Mouse (Mus musculus) heart, embryonic 11.5 days (tissue): ENCODE measurements at regions not wholly inside any gene's neighbourhood (a gene's known extent, or its start where the extent isn't known, plus 50 kb on each side); places are given as distances from the start of the nearest gene placed in this dataset.

ENCODE experiments used
- ATAC-seq: fragments of 200-750 bp; cut with Nextera tagmentation; replicated peaks from 2 replicates; pipeline ENCODE4 v1.8.0; 2017; ENCODE audit warnings: moderate library complexity; ENCODE audit not compliant: insufficient number of reproducible peaks, low FRiP score, low TSS enrichment
- H3K27ac ChIP-seq: fragments of 300-500 bp; sonication (generic); 2 replicates; pipeline ENCODE4 v1.5.1; 2014; ENCODE audit warnings: mild to moderate bottlenecking, low read depth, low read length
- H3K27me3 ChIP-seq: fragments of 300-500 bp; sonication (generic); 2 replicates; pipeline ENCODE4 v1.6.1; 2014; ENCODE audit warnings: mild to moderate bottlenecking, low read length, mixed read lengths; ENCODE audit not compliant: control insufficient read depth, insufficient read depth
- H3K36me3 ChIP-seq: fragments of 300-500 bp; sonication (generic); 2 replicates; pipeline ENCODE4 v1.6.1; 2014; ENCODE audit warnings: mild to moderate bottlenecking, low read length, moderate library complexity, mixed read lengths; ENCODE audit not compliant: control insufficient read depth, insufficient read depth
- H3K4me1 ChIP-seq: fragments of 300-500 bp; sonication (generic); 2 replicates; pipeline ENCODE4 v1.6.1; 2014; ENCODE audit warnings: low read length; ENCODE audit not compliant: control insufficient read depth, insufficient read depth
- H3K4me2 ChIP-seq: fragments of 300-500 bp; sonication (generic); 2 replicates; pipeline ENCODE4 v1.6.1; 2014; ENCODE audit warnings: mild to moderate bottlenecking, moderate library complexity
- H3K4me3 ChIP-seq: fragments of 300-500 bp; sonication (generic); 2 replicates; pipeline ENCODE4 v1.5.1; 2014; ENCODE audit warnings: low read depth, low read length
- H3K9ac ChIP-seq: fragments of 300-500 bp; sonication (generic); 2 replicates; pipeline ENCODE4 v1.6.1; 2014; ENCODE audit warnings: mild to moderate bottlenecking, low read depth, low read length, moderate library complexity
- H3K9me3 ChIP-seq: fragments of 300-500 bp; sonication (generic); replicated peaks from 2 replicates; pipeline ENCODE4 v1.6.1; 2016; ENCODE audit warnings: low read length; ENCODE audit not compliant: control insufficient read depth
- WGBS: fragments of 180-500 bp; shearing (Covaris S2); extraction: QIAGEN DNeasy Blood & Tissue Kit; methylation state at CpG from one replicate; pipeline ENCODE4 v1.1.7; 2014; ENCODE audit not compliant: insufficient replicate concordance; 5-methylcytosine and 5-hydroxymethylcytosine counted together

DNA sequence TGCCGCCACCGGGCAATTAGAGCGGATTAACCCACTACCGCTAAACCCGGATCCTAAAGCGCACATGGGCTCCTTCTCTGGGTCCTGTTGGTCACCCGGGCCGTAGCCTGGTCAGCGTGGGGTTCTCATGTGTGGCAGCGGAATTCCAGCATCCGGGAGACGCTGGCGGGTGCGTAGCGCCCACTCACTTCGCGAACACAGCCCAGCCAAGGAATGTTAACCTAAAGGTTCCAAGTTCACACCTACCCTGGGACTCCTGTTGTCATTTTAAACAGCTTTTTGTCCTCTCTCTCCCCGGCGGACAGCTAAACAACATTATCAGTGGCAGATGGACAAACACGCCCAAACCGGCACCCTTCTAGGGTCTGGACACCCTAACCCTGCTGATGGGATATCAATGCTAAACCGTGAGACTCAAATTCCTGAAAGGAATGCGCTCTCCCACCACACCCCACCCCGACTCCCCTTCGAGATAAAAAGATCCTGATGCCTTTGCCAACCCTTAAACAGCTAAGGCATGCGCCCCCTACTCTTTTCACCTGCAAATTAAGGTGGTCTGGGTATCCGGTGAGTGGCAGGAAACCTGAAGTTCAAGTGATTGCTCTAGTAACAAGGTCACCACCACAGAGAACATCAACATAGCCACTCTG lies 49.8 kb upstream of the Fcgr1 start:
- Histone ChIP-seq H3K36me3 (no peaks in the 10 kb centered on the region), H3K4me2 (peak overlapping the region; percentile 19; the same call in 1 of the 2 replicates), H3K9me3 (no peaks in the 10 kb centered on the region), H3K4me3 (no peak overlapping the region), H3K4me1 (no peaks in the 10 kb centered on the region), H3K27me3 (peaks cover 33% of the 10 kb centered on the region), H3K9ac (no peak overlapping the region), H3K27ac (no peak overlapping the region)
- ATAC-seq: no peak
- 2% methylated on average over 27 of the region's 27 CpGs for WGBS
